Mouse (Mus musculus): ENCODE measurements at regions not wholly inside any gene's neighbourhood (a gene's known extent, or its start where the extent isn't known, plus 50 kb on each side); places are given as distances from the start of the nearest gene placed in this dataset.

GRCm38 (mm10) chr5:118857001-118857400 is 296.5 kb downstream of the Med13l start:
- TF ChIP-seq CTCF (IDR thresholded peaks at IDR 0.05) (no peak), POLR2A (IDR thresholded peaks at IDR 0.05; ENCODE audit: insufficient read depth, low read depth, low read length) (no peak), EP300 (IDR thresholded peaks at IDR 0.05; ENCODE audit: insufficient read depth, low read depth, low read length) (no peak)

Data from heart, adult 2 months (tissue).